Mouse (Mus musculus) Muller cell, postnatal 12 days (primary cell): ENCODE measurements around the gene Skil.

Experiments used
- DNase-seq: peaks from one replicate; pipeline ENCODE4 v3.0.0-alpha.2; 2015; ENCODE audit errors: inconsistent ontology term

Skil gene

GRCm38 (mm10) chr3:31094531-31095178 is at the start of gene Skil:
TSS of gene Skil (plus strand) at chr3:31095058.
- peak; percentile 99 for DNase-seq

GRCm38 (mm10) chr3:31047263-31047662 is 47.6 kb upstream of the Skil start:
- no peak for DNase-seq

- DNase-seq, result no peak
These were observed 45.8 kb upstream of the Skil start for GRCm38 (mm10) chr3:31049087-31049486.

GRCm38 (mm10) chr3:31050375-31050774 is 44.5 kb upstream of the Skil start:
- peak; percentile 91 for DNase-seq

- DNase-seq, result no peak
These were observed 43.1 kb upstream of the Skil start for GRCm38 (mm10) chr3:31051730-31052129.

GRCm38 (mm10) chr3:31053191-31053590 is 41.7 kb upstream of the Skil start:
- no peak for DNase-seq

- no peak for DNase-seq
These were observed 40.0 kb upstream of the Skil start for GRCm38 (mm10) chr3:31054888-31055287.

- peak; percentile 86 for DNase-seq
These were observed 38.7 kb upstream of the Skil start for GRCm38 (mm10) chr3:31056047-31056650.

- peak; percentile 85 for DNase-seq
These were observed 37.9 kb upstream of the Skil start for GRCm38 (mm10) chr3:31056651-31057627.

GRCm38 (mm10) chr3:31060745-31061102 is 34.1 kb upstream of the Skil start:
- no peak for DNase-seq

GRCm38 (mm10) chr3:31061103-31061785 is 33.6 kb upstream of the Skil start:
- DNase-seq, result peak; percentile 69

GRCm38 (mm10) chr3:31061786-31062120 is 33.1 kb upstream of the Skil start:
- DNase-seq, result no peak

GRCm38 (mm10) chr3:31062325-31062724 is 32.5 kb upstream of the Skil start:
- DNase-seq, result no peak

GRCm38 (mm10) chr3:31068482-31068881 is 26.4 kb upstream of the Skil start:
- DNase-seq, result no peak

GRCm38 (mm10) chr3:31071804-31072203 is 23.1 kb upstream of the Skil start:
- no peak for DNase-seq

- no peak for DNase-seq
These were observed 19.1 kb upstream of the Skil start for GRCm38 (mm10) chr3:31075808-31076207.

- DNase-seq, result no peak
These were observed 17.7 kb upstream of the Skil start for GRCm38 (mm10) chr3:31077068-31077703.

- no peak for DNase-seq
These were observed 15.4 kb upstream of the Skil start for GRCm38 (mm10) chr3:31079450-31079849.

GRCm38 (mm10) chr3:31080791-31081502 is 13.9 kb upstream of the Skil start:
- DNase-seq, result peak; percentile 62

GRCm38 (mm10) chr3:31082838-31083506 is 11.9 kb upstream of the Skil start:
- no peak for DNase-seq
